Mouse (Mus musculus) limb, embryonic 12.5 days (tissue): ENCODE measurements around the gene Btla. TPM values are rescaled to one million over a fixed set of nuclear protein-coding genes. Genes with fewer than 3 reads are reported as not detected.

ENCODE experiments used
- ATAC-seq: fragments of 200-750 bp; cut with Nextera tagmentation; 2 replicates; pipeline ENCODE4 v1.8.0; 2017; ENCODE audit warnings: low read depth, moderate TSS enrichment; ENCODE audit not compliant: insufficient number of reproducible peaks, insufficient read depth, low FRiP score, low TSS enrichment
- H3K27ac ChIP-seq: fragments of 300-500 bp; sonication (generic); 2 replicates; pipeline ENCODE4 v1.5.1; 2016; ENCODE audit warnings: mild to moderate bottlenecking, moderate library complexity
- H3K27me3 ChIP-seq: fragments of 300-500 bp; sonication (generic); 2 replicates; pipeline ENCODE4 v1.6.1; 2016; ENCODE audit warnings: mild to moderate bottlenecking, moderate library complexity
- H3K36me3 ChIP-seq: fragments of 300-500 bp; sonication (generic); 2 replicates; pipeline ENCODE4 v1.6.1; 2016; ENCODE audit warnings: mild to moderate bottlenecking, moderate library complexity
- H3K4me1 ChIP-seq: fragments of 300-500 bp; sonication (generic); replicated peaks from 2 replicates; pipeline ENCODE4 v1.6.1; 2016
- H3K4me2 ChIP-seq: fragments of 300-500 bp; sonication (generic); 2 replicates; pipeline ENCODE4 v1.6.1; 2016; ENCODE audit warnings: mild to moderate bottlenecking, moderate library complexity
- H3K4me3 ChIP-seq: fragments of 300-500 bp; sonication (generic); replicated peaks from 2 replicates; pipeline ENCODE4 v1.5.1; 2016; ENCODE audit warnings: mild to moderate bottlenecking
- H3K9ac ChIP-seq: fragments of 300-500 bp; sonication (generic); replicated peaks from 2 replicates; pipeline ENCODE4 v1.6.1; 2016; ENCODE audit warnings: mild to moderate bottlenecking, moderate library complexity
- H3K9me3 ChIP-seq: fragments of 300-500 bp; sonication (generic); 2 replicates; pipeline ENCODE4 v1.6.1; 2016; ENCODE audit warnings: mild to moderate bottlenecking, moderate library complexity
- whole genome bisulfite sequencing: fragments of 180-500 bp; shearing (Covaris S2); methylation state at CpG from one replicate; pipeline ENCODE4 v1.1.7; 2016; 5-methylcytosine and 5-hydroxymethylcytosine counted together
- polyA plus RNA-seq: library from polyadenylated mRNA; unstranded; fragments of >200 nt; fragmentation: Nextera tagmentation; extraction: Ambion mirVana; gene quantifications from 2 replicates; pipeline ENCODE4 v1.2.1, GENCODE M21; 2016

Gene Btla
- polyA plus RNA-seq, 1 experiment from 2014 or later = 0.18 TPM

DNA sequence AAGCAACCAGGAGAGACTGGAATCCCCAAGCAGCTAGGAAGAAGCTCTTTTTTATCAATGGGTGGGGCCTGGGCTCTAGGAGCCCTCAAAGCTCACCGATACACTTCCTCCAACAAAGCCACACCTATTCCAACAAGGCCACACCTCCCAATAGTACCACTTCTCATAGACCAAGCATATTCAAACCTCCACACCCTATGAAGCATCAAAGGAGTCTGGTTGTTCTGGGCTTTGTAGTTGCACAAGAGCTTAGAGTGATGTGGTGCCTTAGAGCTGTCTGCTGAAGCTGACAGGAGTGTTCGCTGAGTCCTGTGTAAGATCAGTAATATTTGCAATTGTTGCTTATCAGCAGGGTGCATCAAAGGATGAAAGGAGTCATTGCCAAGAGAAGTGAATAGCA lies 37.2 kb downstream of the Btla start:
- H3K27me3 ChIP-seq = no peaks in the 10 kb centered on the region
- H3K27ac ChIP-seq = no peak overlapping the region
- no peak for ATAC-seq
- H3K4me3 ChIP-seq = no peak overlapping the region
- no peak overlapping the region for H3K9ac ChIP-seq
- no peaks in the 10 kb centered on the region for H3K36me3 ChIP-seq
- no peaks in the 10 kb centered on the region for H3K4me1 ChIP-seq
- WGBS = 88% methylated on average over 2 of the region's 2 CpGs
- no peaks in the 10 kb centered on the region for H3K9me3 ChIP-seq
- H3K4me2 ChIP-seq = no peak overlapping the region

DNA sequence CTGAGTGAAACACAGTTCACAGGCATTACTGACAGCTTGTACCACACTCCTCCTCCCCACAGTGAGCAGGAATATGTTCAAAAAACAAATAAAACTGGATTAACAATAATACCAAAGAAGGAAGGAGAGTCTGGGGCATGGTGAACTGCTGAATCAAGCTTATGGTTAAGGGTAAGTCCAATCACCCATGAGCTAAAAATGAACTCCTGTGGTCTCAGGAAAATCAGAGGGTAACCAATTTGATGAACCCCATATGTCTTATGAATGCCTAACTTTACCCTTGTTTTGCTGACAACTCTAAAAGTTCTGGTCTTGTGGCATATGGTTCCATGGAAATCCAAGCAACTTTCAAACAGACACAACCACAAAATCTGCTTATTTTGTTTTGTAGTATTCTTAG lies 37.9 kb downstream of the Btla start:
- no peak overlapping the region for H3K4me2 ChIP-seq
- H3K36me3 ChIP-seq = no peaks in the 10 kb centered on the region
- H3K27me3 ChIP-seq = no peaks in the 10 kb centered on the region
- no peaks in the 10 kb centered on the region for H3K4me1 ChIP-seq
- no peak overlapping the region for H3K27ac ChIP-seq
- no peak overlapping the region for H3K4me3 ChIP-seq
- no peaks in the 10 kb centered on the region for H3K9me3 ChIP-seq
- no peak for ATAC-seq
- H3K9ac ChIP-seq = no peak overlapping the region

DNA sequence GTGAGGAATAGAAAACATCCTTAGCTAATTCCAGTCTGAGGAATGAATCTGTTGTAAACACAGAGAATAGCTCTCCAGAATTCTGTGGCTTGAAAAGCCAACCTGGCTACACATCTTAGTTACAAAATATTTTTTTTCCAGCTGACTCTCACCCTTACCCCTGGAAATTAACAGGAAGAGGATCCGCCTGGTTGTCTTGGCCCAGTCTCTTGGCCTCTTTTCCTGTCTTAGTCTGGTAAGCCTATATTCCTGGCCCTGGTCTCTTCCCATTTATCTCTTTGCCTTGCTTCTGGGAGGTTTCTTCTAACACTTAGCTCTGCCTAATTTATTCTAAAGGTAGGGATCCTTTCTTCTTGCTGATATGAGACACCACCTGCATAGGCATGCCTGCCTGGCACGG lies 45.8 kb downstream of the Btla start:
- H3K4me2 ChIP-seq = no peak overlapping the region
- WGBS = 82% methylated on average over 2 of the region's 2 CpGs
- ATAC-seq = no peak

DNA sequence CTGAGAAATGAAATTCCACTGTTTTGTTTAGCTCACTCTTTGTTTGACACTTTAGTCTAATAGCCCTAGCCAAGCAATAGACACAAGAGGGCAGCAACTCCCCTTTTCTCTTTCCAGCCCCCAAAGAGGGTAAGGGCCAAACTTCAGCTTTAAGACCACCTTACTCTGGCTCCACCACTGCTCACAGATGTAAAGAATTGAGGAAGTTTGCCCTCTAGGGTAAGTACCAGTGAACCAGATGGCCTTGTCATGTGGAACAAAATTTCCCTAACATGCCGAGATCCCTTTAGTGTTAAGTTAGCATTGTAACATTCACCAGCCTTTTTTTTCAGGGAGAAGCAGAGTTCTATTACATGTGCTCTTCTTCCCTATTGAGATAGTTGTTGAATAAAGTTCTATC lies 59.0 kb downstream of the Btla start:
- no peak overlapping the region for H3K27ac ChIP-seq
- no peaks in the 10 kb centered on the region for H3K9me3 ChIP-seq
- H3K4me2 ChIP-seq = no peak overlapping the region
- H3K4me3 ChIP-seq = no peak overlapping the region
- ATAC-seq = no peak
- no peaks in the 10 kb centered on the region for H3K27me3 ChIP-seq
- H3K9ac ChIP-seq = no peak overlapping the region
- H3K4me1 ChIP-seq = no peaks in the 10 kb centered on the region
- no peaks in the 10 kb centered on the region for H3K36me3 ChIP-seq
- WGBS = 70% methylated on average over 1 of the region's 1 CpGs

More for the DNA sequence above, 45.8 kb downstream of the Btla start:
- Histone ChIP-seq H3K9ac (no peak overlapping the region), H3K27me3 (no peaks in the 10 kb centered on the region), H3K4me3 (no peak overlapping the region), H3K4me1 (no peaks in the 10 kb centered on the region), H3K9me3 (no peaks in the 10 kb centered on the region), H3K27ac (no peak overlapping the region), H3K36me3 (no peaks in the 10 kb centered on the region)

DNA sequence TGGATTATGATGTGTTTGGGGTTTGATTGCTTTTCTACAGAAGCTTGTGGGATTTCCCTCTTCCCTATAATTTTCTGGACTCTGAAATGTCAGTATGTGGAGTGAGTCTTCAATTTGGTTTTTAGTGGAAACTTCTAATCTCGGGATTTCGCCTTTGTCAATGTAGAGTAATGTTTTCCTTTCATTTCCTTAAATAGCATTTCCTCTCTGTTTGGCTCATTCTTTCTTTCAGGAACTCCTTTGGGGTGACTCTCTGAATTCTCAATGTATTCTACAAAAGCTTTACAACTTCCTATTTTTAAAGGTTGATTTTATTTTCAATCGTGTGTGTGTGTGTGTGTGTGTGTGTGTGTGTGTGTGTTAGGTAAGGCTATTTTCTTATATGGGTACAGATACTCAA lies 73.7 kb downstream of the Btla start:
- no peak for ATAC-seq
- H3K4me1 ChIP-seq = no peaks in the 10 kb centered on the region
- no peak overlapping the region for H3K27ac ChIP-seq
- H3K9ac ChIP-seq = no peak overlapping the region
- H3K9me3 ChIP-seq = no peaks in the 10 kb centered on the region
- 68% methylated on average over 3 of the region's 3 CpGs for WGBS
- H3K4me3 ChIP-seq = no peak overlapping the region
- no peak overlapping the region for H3K4me2 ChIP-seq
- no peaks in the 10 kb centered on the region for H3K27me3 ChIP-seq
- H3K36me3 ChIP-seq = no peaks in the 10 kb centered on the region

Other genes with a start within 250 kb of the Btla start
- gene Ccdc80, start 130.9 kb upstream of the Btla start, polyA plus RNA-seq = 49.4 and 51.1 TPM in 2 replicates
- gene Slc35a5, start 65.6 kb upstream of the Btla start, polyA plus RNA-seq = 13.4 and 14.5 TPM in 2 replicates
- gene Atg3, start 65.5 kb upstream of the Btla start, polyA plus RNA-seq = 30.6 and 32.5 TPM in 2 replicates
- gene Cd200, start 184.7 kb downstream of the Btla start, polyA plus RNA-seq = 8.8 and 13.6 TPM in 2 replicates